Mouse (Mus musculus) erythroblast, embryonic 14.5 days (primary cell): ENCODE results near the gene Calr4.

Source experiments
- GATA1 ChIP-seq: IDR thresholded peaks from 2 replicates; pipeline ENCODE4 v1.6.1; 2012; ENCODE audit warnings: low read length, inconsistent platforms, mixed read lengths
- TAL1 ChIP-seq: IDR thresholded peaks from 3 replicates; pipeline ENCODE4 v1.6.1; 2012; ENCODE audit warnings: low read length, inconsistent platforms, mixed read lengths

DNA sequence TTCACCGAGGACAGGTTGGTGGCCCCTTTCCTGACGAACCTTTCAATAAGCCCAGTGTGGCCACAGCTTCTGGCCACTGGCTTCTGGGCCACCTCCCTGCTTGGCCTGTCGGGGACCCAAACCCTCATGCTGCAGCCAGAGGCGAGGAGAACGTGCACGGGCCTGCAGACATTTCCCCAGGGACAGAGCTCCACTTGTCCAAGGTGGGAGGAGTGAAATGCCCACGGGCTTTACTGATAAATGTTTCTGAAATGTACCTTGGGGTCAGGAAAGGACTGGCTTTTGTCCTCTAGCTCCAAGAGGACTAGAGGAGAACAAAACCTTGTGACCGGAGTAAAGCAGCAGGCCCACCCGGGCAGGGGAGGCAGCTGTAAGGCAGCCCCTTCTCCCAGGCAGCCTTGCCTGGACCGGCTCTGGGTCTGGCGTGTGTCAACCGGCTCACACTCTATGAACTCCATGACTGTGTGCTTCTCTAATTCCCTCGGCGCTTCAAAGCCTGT is 13.8 kb upstream of the Calr4 start:
- no peak for TF ChIP-seq GATA1
- TF ChIP-seq TAL1 = no peak
